Mouse (Mus musculus): ENCODE results near the gene Wasf3. TPM values are rescaled to one million over a fixed set of nuclear protein-coding genes. Genes with fewer than 3 reads are reported as not detected.

Wasf3 gene
- polyA plus RNA-seq (2012; ENCODE audit: insufficient read depth, insufficient read length, missing spikeins), result not detected in 2 replicates

DNA sequence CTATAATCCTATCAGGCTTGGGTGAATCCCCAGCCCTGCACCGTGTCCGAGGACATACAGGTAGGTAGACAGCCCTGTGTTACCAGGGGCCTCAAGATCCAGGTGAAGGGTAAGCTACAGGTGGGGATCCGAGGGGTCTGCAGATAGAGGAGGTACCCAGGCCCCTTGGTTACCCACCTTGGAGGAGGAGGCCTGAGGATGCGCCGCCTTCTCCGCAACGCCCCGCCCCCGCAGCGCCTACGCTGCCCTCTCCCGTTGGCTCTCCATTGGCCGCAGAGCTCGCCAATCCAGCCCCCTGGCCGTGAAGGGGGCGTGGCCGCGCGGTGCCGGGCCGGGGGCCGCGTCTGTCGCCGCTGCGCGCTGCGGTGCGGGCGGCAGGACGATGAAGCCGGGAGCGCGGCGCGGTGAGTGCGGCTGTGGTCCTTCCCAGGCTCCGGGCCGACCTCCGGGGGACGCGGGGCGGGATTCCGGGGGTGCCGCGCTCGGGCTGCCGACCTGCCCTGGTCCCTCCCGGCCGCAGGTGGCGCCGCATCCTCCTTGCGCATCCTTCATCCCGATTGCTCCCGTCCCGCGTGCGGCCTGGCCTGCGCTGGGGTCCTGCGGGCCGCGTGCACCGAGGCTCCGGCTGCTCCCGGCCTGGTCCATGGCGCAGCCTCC, at the start of gene Wasf3:
TSS of gene Wasf3 (plus strand) at position 51 of the 657 bp plus-strand sequence.
- Histone ChIP-seq H3K27ac (ENCODE audit: insufficient read depth, low read depth, low read length) (no peak within 1 kb of the TSS), H3K4me3 (ENCODE audit: insufficient read depth, low read length) (no peak within 1 kb of the TSS), H3K4me1 (ENCODE audit: control insufficient read depth, insufficient read depth, low read length) (no peaks in the 10 kb centered on the region)
- no peak for TF ChIP-seq CTCF (IDR thresholded peaks at IDR 0.05; ENCODE audit: low read depth, low read length)
- TF ChIP-seq POLR2A (IDR thresholded peaks at IDR 0.05; ENCODE audit: borderline replicate concordance, low read depth, low read length), result no peak

- TF ChIP-seq POLR2A (IDR thresholded peaks at IDR 0.05; ENCODE audit: borderline replicate concordance, low read depth, low read length) (no peak), CTCF (IDR thresholded peaks at IDR 0.05; ENCODE audit: low read depth, low read length) (no peak)
- Histone ChIP-seq H3K4me1 (ENCODE audit: control insufficient read depth, insufficient read depth, low read length) (no peaks in the 10 kb centered on the region), H3K27ac (ENCODE audit: insufficient read depth, low read depth, low read length) (no peak overlapping the region), H3K4me3 (ENCODE audit: insufficient read depth, low read length) (no peak overlapping the region)
These were observed 46.7 kb upstream of the Wasf3 start for GRCm38 (mm10) chr5:146338064-146338463.

GRCm38 (mm10) chr5:146340037-146340436, 44.7 kb upstream of the Wasf3 start:
- Histone ChIP-seq H3K4me1 (ENCODE audit: control insufficient read depth, insufficient read depth, low read length) (no peaks in the 10 kb centered on the region), H3K4me3 (ENCODE audit: insufficient read depth, low read length) (no peak overlapping the region), H3K27ac (ENCODE audit: insufficient read depth, low read depth, low read length) (no peak overlapping the region)
- TF ChIP-seq CTCF (IDR thresholded peaks at IDR 0.05; ENCODE audit: low read depth, low read length) (no peak), POLR2A (IDR thresholded peaks at IDR 0.05; ENCODE audit: borderline replicate concordance, low read depth, low read length) (no peak)

DNA sequence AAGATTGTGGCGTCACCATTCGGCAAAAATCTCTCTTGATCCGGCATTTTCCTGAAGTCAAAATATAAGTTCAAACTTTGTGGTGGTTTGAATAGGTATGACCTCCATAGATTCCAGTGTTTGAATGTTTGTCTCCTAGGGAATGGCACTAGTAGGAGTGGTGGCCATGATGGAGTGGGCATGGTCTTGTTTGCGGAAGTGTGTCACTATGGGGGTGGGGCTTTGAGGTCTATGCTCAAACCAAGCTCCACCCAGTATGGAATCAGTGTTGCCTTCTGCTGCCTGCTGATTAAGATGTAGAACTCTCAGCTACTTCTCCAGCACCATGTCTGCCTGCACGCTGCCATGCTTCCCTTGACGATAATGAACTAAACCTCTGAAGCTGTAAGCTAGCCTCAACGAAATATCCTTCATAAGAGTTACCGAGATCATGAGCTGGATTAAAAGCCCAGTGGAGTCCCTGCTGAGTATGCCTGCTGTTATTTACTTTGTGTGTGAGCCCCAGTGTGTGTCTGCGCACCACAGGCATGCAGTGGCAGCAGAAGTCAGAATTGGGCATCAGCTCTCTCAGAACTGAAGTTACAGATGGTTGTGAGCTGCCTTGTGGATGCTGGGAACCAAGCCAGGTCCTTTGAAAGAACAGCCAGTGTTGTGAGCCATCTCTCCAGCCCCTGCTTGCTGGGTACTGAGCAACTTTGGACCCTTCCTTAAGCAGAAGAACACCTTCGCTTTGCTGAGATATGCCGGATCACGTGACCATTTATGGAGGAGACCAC, 39.7 kb upstream of the Wasf3 start:
- no peak for TF ChIP-seq POLR2A (IDR thresholded peaks at IDR 0.05; ENCODE audit: borderline replicate concordance, low read depth, low read length)
- TF ChIP-seq CTCF (IDR thresholded peaks at IDR 0.05; ENCODE audit: low read depth, low read length), result no peak
- Histone ChIP-seq H3K4me3 (ENCODE audit: insufficient read depth, low read length) (no peak overlapping the region), H3K27ac (ENCODE audit: insufficient read depth, low read depth, low read length) (no peak overlapping the region), H3K4me1 (ENCODE audit: control insufficient read depth, insufficient read depth, low read length) (no peaks in the 10 kb centered on the region)

- H3K27ac ChIP-seq (ENCODE audit: insufficient read depth, low read depth, low read length), result no peak overlapping the region
- no peaks in the 10 kb centered on the region for H3K4me1 ChIP-seq (ENCODE audit: control insufficient read depth, insufficient read depth, low read length)
- H3K4me3 ChIP-seq (ENCODE audit: insufficient read depth, low read length), result no peak overlapping the region
- TF ChIP-seq CTCF (IDR thresholded peaks at IDR 0.05; ENCODE audit: low read depth, low read length) (no peak), POLR2A (IDR thresholded peaks at IDR 0.05; ENCODE audit: borderline replicate concordance, low read depth, low read length) (no peak)
These were observed 37.7 kb upstream of the Wasf3 start for GRCm38 (mm10) chr5:146347081-146347480.

DNA sequence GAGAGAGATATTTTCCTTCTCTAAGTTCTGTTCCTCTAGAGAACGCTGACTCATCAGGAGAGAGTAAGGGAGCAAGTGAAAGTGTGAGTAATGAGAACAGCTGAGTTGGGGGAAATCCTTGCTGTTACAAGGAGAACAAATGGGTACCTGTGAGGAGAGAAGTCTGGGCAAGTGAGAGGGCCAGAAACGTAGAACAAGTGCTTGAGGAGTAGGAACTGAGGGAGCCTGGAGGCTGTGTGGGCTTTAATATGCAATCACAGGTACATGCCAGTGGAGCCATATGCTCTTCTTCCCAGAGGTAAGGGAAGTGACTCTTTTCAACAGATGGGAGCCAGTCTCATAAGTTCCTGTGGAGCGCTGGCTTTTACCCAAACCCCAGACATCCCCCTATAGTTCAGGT, 35.6 kb upstream of the Wasf3 start:
- no peaks in the 10 kb centered on the region for H3K4me1 ChIP-seq (ENCODE audit: control insufficient read depth, insufficient read depth, low read length)
- TF ChIP-seq POLR2A (IDR thresholded peaks at IDR 0.05; ENCODE audit: borderline replicate concordance, low read depth, low read length), result no peak
- TF ChIP-seq CTCF (IDR thresholded peaks at IDR 0.05; ENCODE audit: low read depth, low read length), result no peak
- H3K27ac ChIP-seq (ENCODE audit: insufficient read depth, low read depth, low read length), result no peak overlapping the region
- no peak overlapping the region for H3K4me3 ChIP-seq (ENCODE audit: insufficient read depth, low read length)

GRCm38 (mm10) chr5:146350784-146351183, 34.0 kb upstream of the Wasf3 start:
- TF ChIP-seq CTCF (IDR thresholded peaks at IDR 0.05; ENCODE audit: low read depth, low read length) (no peak), POLR2A (IDR thresholded peaks at IDR 0.05; ENCODE audit: borderline replicate concordance, low read depth, low read length) (no peak)
- Histone ChIP-seq H3K4me3 (ENCODE audit: insufficient read depth, low read length) (no peak overlapping the region), H3K27ac (ENCODE audit: insufficient read depth, low read depth, low read length) (no peak overlapping the region), H3K4me1 (ENCODE audit: control insufficient read depth, insufficient read depth, low read length) (no peaks in the 10 kb centered on the region)

- H3K4me3 ChIP-seq (ENCODE audit: insufficient read depth, low read length), result no peak overlapping the region
- H3K27ac ChIP-seq (ENCODE audit: insufficient read depth, low read depth, low read length), result no peak overlapping the region
- TF ChIP-seq CTCF (IDR thresholded peaks at IDR 0.05; ENCODE audit: low read depth, low read length) (no peak), POLR2A (IDR thresholded peaks at IDR 0.05; ENCODE audit: borderline replicate concordance, low read depth, low read length) (no peak)
- H3K4me1 ChIP-seq (ENCODE audit: control insufficient read depth, insufficient read depth, low read length), result no peaks in the 10 kb centered on the region
These were observed 32.8 kb upstream of the Wasf3 start for GRCm38 (mm10) chr5:146352006-146352405.

DNA sequence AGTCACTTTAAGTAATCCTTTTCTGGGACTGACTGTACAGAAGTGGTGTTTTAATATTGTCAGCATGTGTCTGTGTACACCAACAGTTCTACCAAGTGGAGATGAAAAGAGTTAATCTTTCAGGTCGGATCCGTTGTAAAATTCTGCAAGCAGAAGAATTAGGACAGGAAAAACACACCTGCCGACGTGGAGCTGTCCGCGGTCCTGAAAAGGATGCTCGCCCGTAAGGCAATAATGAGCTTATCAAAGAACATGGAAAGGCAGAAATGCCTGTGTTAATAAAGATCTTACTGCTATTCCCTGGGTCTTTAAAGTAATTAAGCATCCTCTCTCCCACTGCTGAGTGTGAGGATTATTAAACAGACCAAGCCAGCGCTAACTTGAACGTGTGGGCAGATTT, 24.4 kb upstream of the Wasf3 start:
- Histone ChIP-seq H3K27ac (ENCODE audit: insufficient read depth, low read depth, low read length) (no peak overlapping the region), H3K4me1 (ENCODE audit: control insufficient read depth, insufficient read depth, low read length) (no peaks in the 10 kb centered on the region), H3K4me3 (ENCODE audit: insufficient read depth, low read length) (no peak overlapping the region)
- TF ChIP-seq CTCF (IDR thresholded peaks at IDR 0.05; ENCODE audit: low read depth, low read length), result no peak
- TF ChIP-seq POLR2A (IDR thresholded peaks at IDR 0.05; ENCODE audit: borderline replicate concordance, low read depth, low read length), result no peak

- no peak for TF ChIP-seq POLR2A (IDR thresholded peaks at IDR 0.05; ENCODE audit: borderline replicate concordance, low read depth, low read length)
- no peak for TF ChIP-seq CTCF (IDR thresholded peaks at IDR 0.05; ENCODE audit: low read depth, low read length)
- H3K4me1 ChIP-seq (ENCODE audit: control insufficient read depth, insufficient read depth, low read length), result no peaks in the 10 kb centered on the region
- H3K27ac ChIP-seq (ENCODE audit: insufficient read depth, low read depth, low read length), result no peak overlapping the region
- H3K4me3 ChIP-seq (ENCODE audit: insufficient read depth, low read length), result no peak overlapping the region
These were observed 22.1 kb upstream of the Wasf3 start for GRCm38 (mm10) chr5:146362711-146363110.

Data from bone marrow macrophage, adult 2 months (primary cell).